Mouse (Mus musculus) heart, adult 2 months (tissue): ENCODE data around the gene Wbp1l. TPM values are rescaled to one million over a fixed set of nuclear protein-coding genes. Genes with fewer than 3 reads are reported as not detected.

Source experiments
- DNase-seq, 2 experiments: peaks; one replicate each; pipeline ENCODE4 v3.0.0; 2021
- H3K27ac ChIP-seq: fragments of 200-600 bp; 2 replicates; pipeline ENCODE4 v1.8.1; 2022
- H3K27me3 ChIP-seq: fragments of 200-500 bp; 2 replicates; pipeline ENCODE4 v1.6.1; 2012; ENCODE audit warnings: mild to moderate bottlenecking, low read length, inconsistent platforms, mixed read lengths; ENCODE audit not compliant: control insufficient read depth, insufficient read depth
- H3K36me3 ChIP-seq: fragments of 200-500 bp; 2 replicates; pipeline ENCODE4 v1.6.1; 2012; ENCODE audit warnings: low read length, inconsistent platforms; ENCODE audit not compliant: control insufficient read depth, insufficient read depth
- H3K4me1 ChIP-seq: fragments of 200-500 bp; 2 replicates; pipeline ENCODE4 v1.6.1; 2011; ENCODE audit warnings: low read length; ENCODE audit not compliant: control insufficient read depth, insufficient read depth
- H3K4me3 ChIP-seq: fragments of 200-600 bp; 2 replicates; pipeline ENCODE4 v1.8.1; 2022
- H3K79me2 ChIP-seq: fragments of 200-500 bp; replicated peaks from 2 replicates; pipeline ENCODE4 v1.6.1; 2012; ENCODE audit warnings: mild to moderate bottlenecking, inconsistent platforms, low read length, moderate library complexity, mixed read lengths; ENCODE audit not compliant: control insufficient read depth, insufficient read depth
- H3K9ac ChIP-seq: fragments of 200-500 bp; 2 replicates; pipeline ENCODE4 v1.6.1; 2012; ENCODE audit warnings: low read depth, mild to moderate bottlenecking, control low read depth, inconsistent platforms, low read length, mixed read lengths
- CTCF ChIP-seq: fragments of 200-600 bp; IDR thresholded peaks from 2 replicates; pipeline ENCODE4 v1.8.1; 2022; ENCODE audit warnings: antibody characterized with exemption, mild to moderate bottlenecking, moderate library complexity
- EP300 ChIP-seq: fragments of 200-500 bp; IDR thresholded peaks from 2 replicates; pipeline ENCODE4 v1.6.1; 2011; ENCODE audit warnings: low read depth, low read length, control low read depth; ENCODE audit not compliant: insufficient read depth
- POLR2A ChIP-seq: fragments of 200-500 bp; IDR thresholded peaks from 2 replicates; pipeline ENCODE4 v1.6.1; 2011; ENCODE audit warnings: mild to moderate bottlenecking, low read depth, low read length, control low read depth; ENCODE audit not compliant: insufficient read depth
- WGBS: fragments of 180-500 bp; shearing (Covaris S2); methylation state at CpG from one replicate; pipeline ENCODE4 v1.1.7; 2018; 5-methylcytosine and 5-hydroxymethylcytosine counted together
- intact Hi-C: fragments of 180-260 bp; cut with DNase I; formaldehyde crosslinking; loops from one replicate; pipeline ENCODE4 v1.15.1; 2025
- polyA plus RNA-seq: library from polyadenylated mRNA; depleted of rRNA; stranded (reverse); fragments of >200 nt; gene quantifications from 2 replicates; pipeline ENCODE4 v1.2.3, GENCODE M21; 2012
- total RNA-seq, 2 experiments: library from RNA; stranded (reverse); gene quantifications; 2 replicates each; pipeline ENCODE4 v1.2.3; 2021

The Wbp1l gene
- total and polyA plus RNA-seq, 3 experiments, result 39.2 to 54.2 (median 53.5) TPM

GRCm38 (mm10) chr19:46616378-46616777 lies 17.5 kb downstream of the Wbp1l start:
- Histone ChIP-seq H3K4me1 (peaks cover 29% of the 10 kb centered on the region), H3K27me3 (no peaks in the 10 kb centered on the region), H3K9ac (no peak overlapping the region), H3K27ac (no peak overlapping the region), H3K4me3 (no peak overlapping the region), H3K36me3 (peaks cover 10% of the 10 kb centered on the region), H3K79me2 (no peaks in the 10 kb centered on the region; the same call in 1 of the 2 replicates)
- 73% methylated on average over 11 of the region's 11 CpGs for WGBS
- no peak for DNase-seq
- TF ChIP-seq POLR2A (no peak), EP300 (no peak), CTCF (no peak)
- intact Hi-C loops, result no loop called here

- intact Hi-C loops, result no loop called here
- WGBS, result 76% methylated on average over 8 of the region's 8 CpGs
- Histone ChIP-seq H3K27me3 (no peaks in the 10 kb centered on the region), H3K79me2 (no peaks in the 10 kb centered on the region; the same call in 1 of the 2 replicates), H3K4me3 (no peak overlapping the region), H3K9ac (no peak overlapping the region), H3K36me3 (peaks cover 10% of the 10 kb centered on the region), H3K27ac (no peak overlapping the region), H3K4me1 (peaks cover 34% of the 10 kb centered on the region)
- no peak for TF ChIP-seq CTCF
- no peak for TF ChIP-seq POLR2A
- TF ChIP-seq EP300, result no peak
- DNase-seq, result no peak
These were observed 18.5 kb downstream of the Wbp1l start for GRCm38 (mm10) chr19:46617361-46617760.

DNA sequence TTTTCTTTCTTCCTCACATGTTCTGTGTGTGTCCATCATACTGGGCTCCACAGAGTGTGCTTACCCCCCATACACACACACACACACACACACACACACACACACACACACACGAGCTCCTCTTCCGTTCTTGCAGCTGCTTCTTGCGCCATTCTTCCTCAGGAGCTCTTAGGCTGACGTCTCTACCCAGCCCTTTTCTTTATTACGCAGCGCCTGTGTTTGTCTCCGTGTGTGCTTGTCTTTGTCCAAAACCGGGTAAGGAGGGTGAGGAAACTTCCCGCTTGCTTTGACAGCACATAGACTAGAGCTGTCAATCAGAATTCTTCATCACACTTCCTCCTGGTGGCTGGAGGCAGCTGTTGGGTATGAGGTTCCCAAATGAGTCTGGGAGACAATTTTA lies 19.4 kb downstream of the Wbp1l start:
- 47% methylated on average over 9 of the region's 9 CpGs for WGBS
- Histone ChIP-seq H3K79me2 (no peaks in the 10 kb centered on the region; the same call in 1 of the 2 replicates), H3K27ac (peak overlapping the region; percentile 38; the same call in 1 of the 2 replicates), H3K4me1 (peaks cover 35% of the 10 kb centered on the region), H3K4me3 (no peak overlapping the region), H3K9ac (no peak overlapping the region), H3K27me3 (no peaks in the 10 kb centered on the region), H3K36me3 (peaks cover 7% of the 10 kb centered on the region)
- no peak for TF ChIP-seq EP300
- no peak for TF ChIP-seq POLR2A
- TF ChIP-seq CTCF, result no peak
- intact Hi-C loops, result loop anchor here (2.0 kb wide), 1 partner anchor 20 kb away; the partner anchor contains the start of gene Wbp1l
- no peak for DNase-seq

DNA sequence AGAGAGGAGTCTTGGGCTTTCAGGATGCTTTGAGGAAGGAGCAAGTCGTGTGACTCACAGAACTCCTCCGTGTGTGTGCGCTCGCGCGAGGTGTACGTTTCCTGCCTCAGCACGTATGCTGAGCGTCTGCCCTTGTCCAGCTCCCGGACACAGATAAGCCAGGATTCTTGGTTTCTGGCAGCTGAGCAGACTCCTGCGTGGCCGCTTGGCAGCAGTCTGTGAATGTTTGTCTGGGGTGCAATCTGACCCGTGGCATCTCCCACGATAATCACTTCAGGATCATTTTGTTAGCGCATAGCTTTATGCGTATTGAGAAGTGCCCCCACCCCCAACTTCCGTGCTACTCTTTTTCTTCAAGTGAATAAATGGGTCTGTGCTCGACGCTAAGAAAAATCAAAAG lies 20.1 kb downstream of the Wbp1l start:
- H3K27me3 ChIP-seq, result no peaks in the 10 kb centered on the region
- H3K4me1 ChIP-seq, result peaks cover 34% of the 10 kb centered on the region
- 12% methylated on average over 19 of the region's 19 CpGs for WGBS
- peaks cover 7% of the 10 kb centered on the region for H3K36me3 ChIP-seq
- intact Hi-C loops, result loop anchor here (2.0 kb wide), 1 partner anchor 20 kb away; the partner anchor contains the start of gene Wbp1l
- no peak overlapping the region for H3K4me3 ChIP-seq
- H3K27ac ChIP-seq, result peak overlapping the region; percentile 38
- peak; percentile 64 to 70 for DNase-seq
- H3K9ac ChIP-seq, result no peak overlapping the region
- H3K79me2 ChIP-seq, result no peaks in the 10 kb centered on the region
- no peak for TF ChIP-seq POLR2A
- TF ChIP-seq EP300, result no peak
- TF ChIP-seq CTCF, result no peak

GRCm38 (mm10) chr19:46619518-46619917 lies 20.6 kb downstream of the Wbp1l start:
- 72% methylated on average over 6 of the region's 6 CpGs for WGBS
- no peak for TF ChIP-seq POLR2A
- no peak for TF ChIP-seq CTCF
- TF ChIP-seq EP300, result no peak
- Histone ChIP-seq H3K4me1 (peaks cover 35% of the 10 kb centered on the region), H3K79me2 (0 out of 2 replicates have a peak, but pooled peaks cover 1% of the 10 kb centered on the region), H3K36me3 (peaks cover 7% of the 10 kb centered on the region), H3K27ac (peak overlapping the region; percentile 57), H3K27me3 (no peaks in the 10 kb centered on the region), H3K4me3 (no peak overlapping the region), H3K9ac (no peak overlapping the region)
- intact Hi-C loops, result loop anchor here (2.0 kb wide), 1 partner anchor 21 kb away; the partner anchor contains the start of gene Wbp1l
- DNase-seq, result no peak

DNA sequence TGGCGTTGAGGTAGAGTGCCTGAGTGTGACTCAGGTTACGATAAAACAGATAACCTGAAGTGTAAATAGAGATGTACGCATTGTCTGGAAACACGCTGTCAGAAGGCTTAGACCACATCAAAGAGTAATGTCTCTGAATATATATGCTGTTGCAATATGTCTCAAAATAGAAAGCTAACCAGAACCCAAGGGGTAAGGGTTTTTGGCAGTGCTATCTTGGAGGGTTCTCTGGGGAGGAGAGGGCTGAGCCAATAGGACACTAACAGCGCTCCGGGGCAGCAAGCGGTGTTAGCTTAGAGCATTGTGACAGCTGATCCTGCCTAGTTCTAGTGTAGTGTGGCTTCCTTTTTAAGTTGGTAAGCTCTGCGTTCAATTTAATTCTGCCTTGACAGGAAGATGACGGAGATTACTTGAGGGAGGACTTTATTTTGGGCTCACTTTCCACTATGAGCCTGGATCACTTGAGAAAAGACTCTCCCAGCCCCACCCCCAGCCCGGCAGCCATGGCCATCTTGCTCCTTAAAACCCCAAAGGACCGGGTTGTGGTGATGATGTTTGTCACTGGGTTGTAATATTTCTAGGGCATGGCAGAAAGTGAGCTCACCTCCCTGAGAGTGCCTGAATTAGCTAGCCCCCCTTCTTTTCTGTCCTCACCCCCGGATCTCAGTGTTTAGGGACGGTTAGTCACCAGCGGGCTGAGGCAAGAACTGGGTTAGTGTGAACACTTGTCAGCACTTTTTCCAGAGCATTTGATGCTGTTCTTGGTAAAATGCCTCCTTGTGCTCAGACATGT lies 21.3 kb downstream of the Wbp1l start:
- Histone ChIP-seq H3K9ac (no peak overlapping the region), H3K27me3 (no peaks in the 10 kb centered on the region), H3K4me1 (peaks cover 41% of the 10 kb centered on the region), H3K27ac (peak overlapping the region; percentile 57), H3K79me2 (peaks cover 1% of the 10 kb centered on the region; the same call in 1 of the 2 replicates), H3K4me3 (no peak overlapping the region), H3K36me3 (peaks cover 7% of the 10 kb centered on the region)
- intact Hi-C loops, result no loop called here
- WGBS, result 34% methylated on average over 14 of the region's 14 CpGs
- DNase-seq, result no peak
- TF ChIP-seq CTCF (no peak), EP300 (no peak), POLR2A (no peak)
